Mouse (Mus musculus) testis, adult 2 months (tissue): Measurements from ENCODE around the gene Mrps11.

Source experiments
- CTCF ChIP-seq: fragments of 200-500 bp; IDR thresholded peaks from 2 replicates; pipeline ENCODE4 v1.5.1; 2012; ENCODE audit warnings: low read depth, mild to moderate bottlenecking, inconsistent platforms, low read length, moderate library complexity; ENCODE audit not compliant: control insufficient read depth, insufficient read depth, insufficient replicate concordance
- POLR2A ChIP-seq: fragments of 200-500 bp; IDR thresholded peaks from 2 replicates; pipeline ENCODE4 v1.6.1; 2012; ENCODE audit warnings: low read depth, mild to moderate bottlenecking, inconsistent platforms, low read length, moderate library complexity; ENCODE audit not compliant: control insufficient read depth

DNA sequence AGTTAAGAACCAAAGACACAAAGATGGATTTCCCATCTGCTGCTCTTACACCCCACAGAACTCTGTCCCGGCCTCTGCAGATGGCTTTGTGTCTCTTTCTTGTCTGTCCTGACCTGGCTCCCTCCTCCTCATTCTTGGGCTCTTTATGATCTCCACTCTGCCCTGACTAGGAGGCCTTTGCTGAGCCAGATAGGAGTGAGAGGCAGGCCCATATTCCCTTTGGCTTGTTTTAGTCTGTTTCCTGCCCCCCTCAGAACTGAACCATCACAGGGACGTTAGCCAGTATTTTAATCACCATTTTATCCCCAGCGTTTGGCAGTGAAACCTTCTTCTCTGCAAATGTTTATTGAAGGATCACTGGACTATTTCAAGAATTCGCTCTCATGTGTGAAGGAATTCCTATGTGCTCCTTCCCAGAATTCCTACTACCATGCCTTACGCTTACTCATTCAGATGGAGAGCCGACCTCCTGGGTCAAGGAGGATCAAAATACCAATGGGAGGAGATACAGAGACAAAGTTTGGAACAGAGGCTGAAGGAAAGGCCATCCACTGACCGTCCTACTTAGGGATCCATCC lies 13.8 kb upstream of the Mrps11 start:
- no peak for TF ChIP-seq POLR2A
- TF ChIP-seq CTCF: no peak
